Mouse (Mus musculus) neural tube, embryonic 12.5 days (tissue): ENCODE measurements around the gene Ptges. TPM values are rescaled to one million over a fixed set of nuclear protein-coding genes. Genes with fewer than 3 reads are reported as not detected.

ENCODE experiments used
- polyA plus RNA-seq: library from polyadenylated mRNA; unstranded; fragments of >200 nt; fragmentation: Nextera tagmentation; extraction: Ambion mirVana; gene quantifications from 2 replicates; pipeline ENCODE4 v1.2.1, GENCODE M21; 2016

The Ptges gene
- polyA plus RNA-seq, 1 experiment from 2014 or later, result 2.9 TPM

Other genes starting within 250 kb of the Ptges start
- 2.0 and 2.6 TPM in 2 replicates for gene 1700001O22Rik, start 126.2 kb downstream of the Ptges start, polyA plus RNA-seq
- gene Ntmt1, start 122.0 kb downstream of the Ptges start, polyA plus RNA-seq, result 111 and 119 TPM in 2 replicates
- 38.0 and 41.3 TPM in 2 replicates for gene Asb6, start 99.5 kb downstream of the Ptges start, polyA plus RNA-seq
- 9.8 and 11.3 TPM in 2 replicates for gene Prrx2, start 94.9 kb downstream of the Ptges start, polyA plus RNA-seq
- gene Tor1b, start 23.1 kb upstream of the Ptges start, polyA plus RNA-seq, result 20.4 and 20.7 TPM in 2 replicates
- 80.9 and 91.1 TPM in 2 replicates for gene Tor1a, start 38.1 kb upstream of the Ptges start, polyA plus RNA-seq
- gene BC005624, start 52.3 kb upstream of the Ptges start, polyA plus RNA-seq, result 81.7 and 85.0 TPM in 2 replicates
- 42.3 and 43.0 TPM in 2 replicates for gene Usp20, start 52.4 kb upstream of the Ptges start, polyA plus RNA-seq
- 17.7 and 20.3 TPM in 2 replicates for gene Fnbp1, start 212.1 kb upstream of the Ptges start, polyA plus RNA-seq
- gene Gpr107, start 222.5 kb upstream of the Ptges start, polyA plus RNA-seq, result 38.4 and 38.8 TPM in 2 replicates